Mouse (Mus musculus) testis, adult 10 weeks (tissue): ENCODE data around the gene Agap2. TPM values are rescaled to one million over a fixed set of nuclear protein-coding genes. Genes with fewer than 3 reads are reported as not detected.

Experiments used
- polyA plus RNA-seq: library from polyadenylated mRNA; stranded (reverse); fragments of 350-450 nt; fragmentation: Illumina TruSeq; extraction: RNeasy Lipid Tissue Mini Kit (QIAGEN cat#74804); gene quantifications from one replicate; pipeline ENCODE4 v1.2.3, GENCODE M21; 2014; ENCODE audit warnings: low read depth, low replicate concordance

The Agap2 gene
- 0.06 TPM for polyA plus RNA-seq

GRCm38 (mm10) chr10:127075080-127075479, at the start of gene Agap2:
Gene Agap2, plus strand, starts transcription at chr10:127075284.

DNA sequence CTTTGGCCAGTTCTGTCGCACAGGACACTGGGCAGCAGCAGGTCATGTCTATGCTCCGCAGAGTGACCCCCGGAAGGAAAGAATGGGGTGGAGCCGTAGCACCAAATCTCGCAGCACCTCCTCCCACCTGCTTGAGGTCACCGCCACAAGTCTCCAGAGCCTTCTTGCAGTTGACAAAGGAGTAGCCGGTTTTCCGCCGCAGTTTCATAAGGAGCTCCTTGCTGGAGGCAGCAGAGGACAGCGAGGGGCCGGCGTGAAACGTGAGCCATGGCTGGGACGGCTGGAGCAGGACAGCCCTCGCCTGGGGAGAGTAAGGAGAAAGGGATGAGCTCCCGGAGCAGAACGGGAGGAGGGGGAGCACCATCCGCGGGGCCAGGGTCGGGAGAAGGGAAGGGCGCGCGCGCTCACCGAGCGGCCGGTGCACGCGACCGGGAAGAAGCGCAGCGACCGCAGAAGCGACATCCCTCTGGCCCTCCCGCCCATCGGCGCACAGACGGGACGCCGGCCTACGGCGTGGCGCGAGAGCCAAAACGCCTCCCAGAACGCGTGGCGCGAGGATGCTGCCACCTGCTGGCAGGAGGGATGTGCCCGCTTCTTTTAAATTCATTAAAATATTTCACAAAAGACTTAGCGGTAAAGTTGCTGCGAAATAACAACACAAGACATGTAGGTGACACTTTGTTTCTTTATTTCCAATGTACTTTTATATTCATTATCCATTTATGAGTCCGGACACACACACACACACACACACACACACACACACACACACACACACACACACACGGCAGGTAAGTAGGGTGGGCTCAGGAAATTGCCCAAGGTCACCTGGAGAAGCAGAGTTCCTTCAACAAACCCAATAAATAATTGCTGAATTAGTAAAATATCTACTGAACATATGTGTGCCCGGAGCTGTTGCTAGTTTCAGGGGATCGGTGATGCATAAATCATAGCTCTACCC, 44.5 kb upstream of the Agap2 start, which contains the start of gene Tsfm:
Gene Tsfm (minus strand): TSS at position 505 of the 961 bp plus-strand sequence.

DNA sequence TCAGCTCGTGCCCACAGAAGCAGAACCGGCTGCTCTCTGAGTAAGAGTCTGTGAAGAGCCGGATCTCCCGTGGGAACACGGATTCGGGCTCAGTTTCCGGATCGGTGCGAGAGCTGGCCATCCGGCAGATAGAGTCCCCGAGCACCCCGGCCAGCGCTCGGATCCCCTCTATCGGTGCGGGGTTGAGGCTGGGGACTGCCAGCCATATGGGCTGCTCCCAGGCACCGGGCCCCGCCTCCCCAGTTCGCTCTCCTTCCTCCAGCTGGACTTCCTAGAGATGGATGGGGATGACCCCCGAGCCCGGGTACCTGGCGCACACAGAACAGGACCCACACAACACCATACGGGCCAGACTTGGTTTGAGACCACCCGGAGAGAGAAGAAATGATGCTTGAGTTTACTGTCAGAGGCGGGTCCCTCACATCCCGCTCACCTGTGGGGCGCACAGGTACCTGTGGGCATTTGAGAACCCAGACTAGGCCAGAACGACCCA, 33.8 kb upstream of the Agap2 start, which contains the start of the genes Mettl1 and Eef1akmt3:
Gene Mettl1 (plus strand): TSS at position 141 of the 493 bp plus-strand sequence.
Gene Eef1akmt3 (minus strand): TSS at position 240 of the 493 bp plus-strand sequence.

DNA sequence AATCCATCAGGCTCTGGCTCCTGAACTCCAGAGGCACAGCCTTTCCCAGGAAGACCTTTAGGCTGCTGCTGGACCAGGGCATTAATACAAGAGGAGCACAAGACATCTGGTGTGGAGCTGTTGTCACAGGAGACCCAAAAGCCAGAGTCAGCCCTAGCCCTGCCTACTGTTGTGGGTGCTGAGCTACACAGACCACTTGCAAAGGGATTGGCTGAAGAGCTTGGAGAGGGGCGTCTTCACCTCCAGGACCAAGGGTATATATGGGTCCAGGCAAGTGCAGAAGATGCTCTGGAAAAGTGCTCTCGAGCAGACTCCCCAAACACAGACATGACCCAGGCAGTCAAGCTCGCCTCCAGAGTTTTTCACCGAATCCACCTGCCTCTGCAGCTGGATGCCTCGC, 27.1 kb upstream of the Agap2 start, which contains the start of gene Cyp27b1:
Gene Cyp27b1 (plus strand): TSS at position 297 of the 400 bp plus-strand sequence.

DNA sequence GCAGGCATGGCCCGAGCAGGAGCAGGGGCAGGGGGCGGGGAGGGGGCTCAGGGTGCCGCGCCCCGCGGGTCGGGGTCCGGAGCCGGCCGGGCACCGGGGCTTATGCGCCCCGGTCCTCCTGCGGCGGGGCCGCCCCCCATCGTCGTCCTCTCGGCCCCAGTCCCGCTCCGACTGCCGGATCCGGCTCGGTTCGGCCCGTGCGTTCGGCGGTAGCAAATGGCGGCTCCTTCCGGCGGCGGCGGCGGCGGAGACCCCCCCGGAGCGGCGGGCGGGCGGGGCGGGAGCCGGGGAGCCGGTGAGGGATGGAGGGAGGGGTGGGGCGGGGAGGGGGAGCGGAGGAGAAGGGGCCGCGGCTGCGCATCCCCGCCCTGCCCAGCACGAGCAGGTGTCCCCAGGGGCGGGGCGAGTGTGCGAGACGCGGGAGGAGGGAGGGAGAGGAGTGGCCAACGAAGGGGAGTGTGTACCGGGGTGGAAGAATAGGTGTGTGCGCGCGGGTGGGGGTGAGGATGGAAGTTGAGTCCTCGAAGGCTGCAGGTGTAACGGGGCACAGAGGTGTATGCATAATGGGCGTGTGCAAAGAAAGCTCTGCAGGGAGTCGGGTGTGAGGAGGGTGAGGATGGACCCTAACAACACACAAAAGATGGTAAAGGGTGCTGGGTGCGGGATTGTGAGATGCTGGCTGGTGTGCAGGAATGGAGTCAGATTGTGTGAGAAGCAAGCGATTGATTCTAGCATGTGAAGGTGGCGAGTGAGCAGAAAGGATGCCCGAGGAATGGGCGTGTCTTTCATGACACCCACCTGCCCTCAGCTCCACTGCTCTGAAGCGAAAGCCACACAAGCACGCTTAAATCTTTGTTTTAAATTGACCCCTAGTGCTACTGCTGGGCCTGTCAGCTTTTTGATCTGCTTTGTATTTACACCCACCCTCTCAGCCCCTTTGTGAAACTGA, 14.8 kb upstream of the Agap2 start, which contains the start of gene March9:
Gene March9 (minus strand): TSS at position 217 of the 949 bp plus-strand sequence.

GRCm38 (mm10) chr10:127063239-127063872, 11.7 kb upstream of the Agap2 start, which contains the start of gene Cdk4:
Gene Cdk4, plus strand, starts transcription at chr10:127063534.

DNA sequence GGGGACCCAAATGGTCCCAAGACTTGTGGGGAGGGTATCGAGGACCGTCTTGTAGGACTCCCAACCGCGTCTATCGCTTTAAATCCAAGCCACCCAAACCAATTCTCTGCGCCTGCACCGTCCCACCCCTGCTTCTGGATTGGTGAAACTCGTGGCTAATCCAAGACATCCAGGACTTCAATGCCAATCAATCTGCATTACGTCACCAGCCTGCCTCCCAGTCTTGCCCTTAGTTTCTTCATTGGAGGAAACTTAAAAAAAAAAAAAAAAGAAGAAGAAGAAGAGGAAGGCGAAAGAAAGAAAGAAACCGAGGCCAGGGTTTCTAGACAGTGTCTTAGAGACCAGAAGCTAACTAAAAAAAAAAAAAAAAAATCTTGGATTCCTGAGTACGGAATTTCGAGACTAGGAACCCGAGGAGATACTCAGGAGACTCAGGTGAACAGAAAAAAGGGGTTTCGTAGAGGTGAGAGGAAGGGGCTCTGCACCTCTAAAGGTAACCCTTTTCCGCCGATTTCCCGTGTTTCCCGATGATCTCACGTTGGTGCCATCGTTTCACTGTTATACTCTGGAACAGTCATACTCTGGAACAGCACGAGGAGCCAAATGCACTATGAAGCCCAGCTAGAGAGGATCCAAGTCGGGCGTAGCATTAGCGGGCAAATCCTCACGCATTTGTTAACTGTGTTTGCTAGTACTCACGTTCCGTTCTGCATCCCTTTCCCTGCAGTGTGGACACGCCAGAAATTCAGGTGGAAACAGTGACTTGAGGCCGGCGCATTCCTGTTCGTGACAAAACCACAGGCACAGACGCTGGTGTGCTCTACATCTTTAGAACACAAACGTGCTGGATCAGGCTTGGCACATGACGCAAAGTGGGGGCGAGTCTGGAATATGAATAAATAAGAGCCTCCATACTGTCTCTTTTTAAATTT, 4.6 kb upstream of the Agap2 start, which contains the start of gene Tspan31:
Gene Tspan31 (minus strand): TSS at position 75 of the 932 bp plus-strand sequence.

GRCm38 (mm10) chr10:127121066-127121477, 46.0 kb downstream of the Agap2 start, which contains the start of gene Os9:
Gene Os9, minus strand, starts transcription at chr10:127121131.

Other genes with a start within 250 kb of the Agap2 start
- gene Atp23, start 173.9 kb upstream of the Agap2 start, polyA plus RNA-seq: 3.7 TPM
- 5.3 TPM for gene Ctdsp2, start 96.6 kb upstream of the Agap2 start, polyA plus RNA-seq
- not detected for gene Avil, start 74.6 kb upstream of the Agap2 start, polyA plus RNA-seq
- gene Tsfm, start 44.4 kb upstream of the Agap2 start, polyA plus RNA-seq: 2.9 TPM
- 3.7 TPM for gene Mettl1, start 33.9 kb upstream of the Agap2 start, polyA plus RNA-seq
- gene Eef1akmt3, start 33.8 kb upstream of the Agap2 start, polyA plus RNA-seq: not detected
- gene Cyp27b1, start 27.0 kb upstream of the Agap2 start, polyA plus RNA-seq: 0.11 TPM
- gene March9, start 15.1 kb upstream of the Agap2 start, polyA plus RNA-seq: 0.27 TPM
- 13.9 TPM for gene Cdk4, start 11.8 kb upstream of the Agap2 start, polyA plus RNA-seq
- gene Tspan31, start 5.0 kb upstream of the Agap2 start, polyA plus RNA-seq: 9.5 TPM
- gene Os9, start 45.8 kb downstream of the Agap2 start, polyA plus RNA-seq: 5.2 TPM
- 1.1 TPM for gene B4galnt1, start 89.9 kb downstream of the Agap2 start, polyA plus RNA-seq
- 3.1 TPM for gene Slc26a10, start 105.4 kb downstream of the Agap2 start, polyA plus RNA-seq
- gene Arhgef25, start 114.8 kb downstream of the Agap2 start, polyA plus RNA-seq: 7.3 TPM
- 7.7 TPM for gene Dtx3, start 120.4 kb downstream of the Agap2 start, polyA plus RNA-seq
- 7.2 TPM for gene Pip4k2c, start 136.3 kb downstream of the Agap2 start, polyA plus RNA-seq
- gene Kif5a, start 188.1 kb downstream of the Agap2 start, polyA plus RNA-seq: 0.84 TPM
- gene Dctn2, start 191.1 kb downstream of the Agap2 start, polyA plus RNA-seq: 67.0 TPM
- 3.4 TPM for gene Mbd6, start 213.7 kb downstream of the Agap2 start, polyA plus RNA-seq
- 11.4 TPM for gene Mars, start 236.5 kb downstream of the Agap2 start, polyA plus RNA-seq
- gene Arhgap9, start 246.7 kb downstream of the Agap2 start, polyA plus RNA-seq: 0.10 TPM